Mouse (Mus musculus): Measurements from ENCODE around the gene Bicd1. TPM values are rescaled to one million over a fixed set of nuclear protein-coding genes. Genes with fewer than 3 reads are reported as not detected.
A peak's percentile ranks its signal among the peaks of the same experiment; 100 is the strongest.

The Bicd1 gene
- polyA plus RNA-seq, 1 experiment from 2014 or later: 4.6 TPM

DNA sequence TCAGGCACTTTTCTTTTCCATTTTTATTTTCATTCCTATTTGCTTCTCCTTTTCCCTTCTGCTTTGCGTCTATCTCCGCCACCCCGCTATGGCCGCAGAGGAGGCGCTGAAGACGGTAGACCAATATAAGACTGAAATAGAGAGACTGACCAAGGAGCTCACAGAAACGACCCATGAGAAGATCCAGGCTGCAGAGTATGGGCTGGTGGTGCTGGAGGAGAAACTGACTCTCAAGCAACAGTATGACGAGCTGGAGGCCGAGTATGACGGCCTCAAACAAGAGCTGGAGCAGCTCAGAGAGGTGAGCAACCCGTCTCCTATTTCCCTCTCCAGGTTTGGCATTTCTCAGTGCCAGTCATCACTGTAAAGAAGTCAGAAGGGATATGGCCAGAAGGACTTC, 655 bp downstream of the Bicd1 start:
- Histone ChIP-seq H3K4me1 (ENCODE audit: control insufficient read depth, insufficient read depth, low read length) (peaks cover 5% of the 10 kb centered on the region; the same call in 1 of the 2 replicates), H3K9me3 (ENCODE audit: control insufficient read depth, low read length) (no peaks in the 10 kb centered on the region), H3K4me2 (ENCODE audit: low read depth, low read length) (peak overlapping the region; percentile 89), H3K27me3 (replicated peaks; ENCODE audit: control insufficient read depth, insufficient read depth, low read length) (no peaks in the 10 kb centered on the region), H3K9ac (ENCODE audit: low read depth, low read length) (peak overlapping the region; percentile 68), H3K27ac (replicated peaks; ENCODE audit: low read depth, low read length) (no peak overlapping the region; the same call in 1 of the 2 replicates), H3K36me3 (ENCODE audit: control insufficient read depth, insufficient read depth, low read length) (no peaks in the 10 kb centered on the region), H3K4me3 (ENCODE audit: low read depth, low read length) (peak overlapping the region; percentile 67)
- peak; percentile 31 for ATAC-seq (ENCODE audit: low read depth)
- peak; percentile 2 for DNase-seq (ENCODE audit: low spot score)
- 1% methylated on average over 11 of the region's 11 CpGs for WGBS

- ATAC-seq (ENCODE audit: low read depth) (no peak), DNase-seq (ENCODE audit: low spot score) (peak; percentile 5)
- Histone ChIP-seq H3K4me1 (ENCODE audit: control insufficient read depth, insufficient read depth, low read length) (peaks cover 5% of the 10 kb centered on the region; the same call in 1 of the 2 replicates), H3K4me3 (ENCODE audit: low read depth, low read length) (peak overlapping the region; percentile 67), H3K36me3 (ENCODE audit: control insufficient read depth, insufficient read depth, low read length) (no peaks in the 10 kb centered on the region), H3K9ac (ENCODE audit: low read depth, low read length) (peak overlapping the region; percentile 68), H3K27ac (replicated peaks; ENCODE audit: low read depth, low read length) (no peak overlapping the region), H3K9me3 (ENCODE audit: control insufficient read depth, low read length) (no peaks in the 10 kb centered on the region), H3K4me2 (ENCODE audit: low read depth, low read length) (peak overlapping the region; percentile 89), H3K27me3 (replicated peaks; ENCODE audit: control insufficient read depth, insufficient read depth, low read length) (no peaks in the 10 kb centered on the region)
- 11% methylated on average over 4 of the region's 4 CpGs for WGBS
Measured at GRCm38 (mm10) chr6:149409845-149410244, 1.2 kb downstream of the Bicd1 start.

- no peak overlapping the region for H3K27ac ChIP-seq (replicated peaks; ENCODE audit: low read depth, low read length)
- H3K4me3 ChIP-seq (ENCODE audit: low read depth, low read length): no peak overlapping the region
- no peak for DNase-seq (ENCODE audit: low spot score)
- no peaks in the 10 kb centered on the region for H3K36me3 ChIP-seq (ENCODE audit: control insufficient read depth, insufficient read depth, low read length)
- H3K4me2 ChIP-seq (ENCODE audit: low read depth, low read length): no peak overlapping the region
- no peaks in the 10 kb centered on the region for H3K9me3 ChIP-seq (ENCODE audit: control insufficient read depth, low read length)
- H3K27me3 ChIP-seq (replicated peaks; ENCODE audit: control insufficient read depth, insufficient read depth, low read length): no peaks in the 10 kb centered on the region
- no peak for ATAC-seq (ENCODE audit: low read depth)
- no peak overlapping the region for H3K9ac ChIP-seq (ENCODE audit: low read depth, low read length)
- H3K4me1 ChIP-seq (ENCODE audit: control insufficient read depth, insufficient read depth, low read length): peaks cover 5% of the 10 kb centered on the region; the same call in 1 of the 2 replicates
Measured at GRCm38 (mm10) chr6:149413256-149413655, 4.6 kb downstream of the Bicd1 start.

DNA sequence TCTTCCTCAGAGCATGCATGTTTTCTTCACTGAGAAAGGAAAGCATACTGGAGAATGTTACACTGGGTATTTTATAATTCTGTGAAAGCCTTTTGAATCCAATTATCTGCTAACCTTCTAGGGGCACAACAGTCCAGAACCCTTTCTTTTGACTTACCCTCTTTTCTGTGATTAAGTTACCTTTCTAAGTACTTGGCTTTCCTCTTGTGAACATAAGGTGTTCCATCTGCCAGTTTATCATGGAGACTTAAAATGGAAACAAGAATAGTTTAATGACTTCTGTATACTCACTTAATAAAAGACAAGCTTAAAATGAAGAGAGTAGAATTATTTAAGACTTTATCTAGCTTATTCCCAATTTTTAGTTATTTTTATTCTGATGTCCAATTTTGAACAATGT, 16.1 kb downstream of the Bicd1 start:
- Histone ChIP-seq H3K4me3 (ENCODE audit: low read depth, low read length) (no peak overlapping the region), H3K4me2 (ENCODE audit: low read depth, low read length) (no peak overlapping the region), H3K9me3 (ENCODE audit: control insufficient read depth, low read length) (no peaks in the 10 kb centered on the region), H3K27me3 (replicated peaks; ENCODE audit: control insufficient read depth, insufficient read depth, low read length) (no peaks in the 10 kb centered on the region), H3K9ac (ENCODE audit: low read depth, low read length) (no peak overlapping the region), H3K4me1 (ENCODE audit: control insufficient read depth, insufficient read depth, low read length) (no peaks in the 10 kb centered on the region), H3K27ac (replicated peaks; ENCODE audit: low read depth, low read length) (no peak overlapping the region), H3K36me3 (ENCODE audit: control insufficient read depth, insufficient read depth, low read length) (no peaks in the 10 kb centered on the region)
- DNase-seq (ENCODE audit: low spot score) (no peak), ATAC-seq (ENCODE audit: low read depth) (no peak)

DNA sequence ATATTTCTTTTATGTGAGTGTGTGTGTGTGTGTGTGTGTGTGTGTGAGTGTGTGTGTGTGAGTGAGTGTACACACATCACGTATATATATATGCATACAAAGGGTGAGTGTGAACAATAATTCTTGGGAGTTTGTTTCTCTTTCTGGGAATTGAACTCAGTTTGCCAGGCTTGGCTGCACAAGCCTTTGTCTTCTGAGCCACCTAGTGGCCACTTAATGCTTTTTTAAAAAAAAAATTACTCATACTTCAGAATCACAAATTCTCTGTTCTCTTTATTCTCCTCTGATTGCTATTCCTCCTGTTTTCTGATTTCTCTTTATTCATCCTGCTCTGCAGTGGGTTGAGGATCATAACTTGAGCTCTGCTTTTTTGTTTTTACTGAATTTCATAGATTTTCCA, 30.5 kb downstream of the Bicd1 start:
- DNase-seq (ENCODE audit: low spot score) (no peak), ATAC-seq (ENCODE audit: low read depth) (no peak)
- Histone ChIP-seq H3K27me3 (replicated peaks; ENCODE audit: control insufficient read depth, insufficient read depth, low read length) (no peaks in the 10 kb centered on the region), H3K9me3 (ENCODE audit: control insufficient read depth, low read length) (0 out of 2 replicates have a peak, but pooled peaks cover 3% of the 10 kb centered on the region), H3K4me2 (ENCODE audit: low read depth, low read length) (no peak overlapping the region), H3K9ac (ENCODE audit: low read depth, low read length) (no peak overlapping the region), H3K36me3 (ENCODE audit: control insufficient read depth, insufficient read depth, low read length) (no peaks in the 10 kb centered on the region), H3K4me1 (ENCODE audit: control insufficient read depth, insufficient read depth, low read length) (no peaks in the 10 kb centered on the region), H3K4me3 (ENCODE audit: low read depth, low read length) (no peak overlapping the region), H3K27ac (replicated peaks; ENCODE audit: low read depth, low read length) (no peak overlapping the region)
- 79% methylated on average over 1 of the region's 1 CpGs for WGBS

DNA sequence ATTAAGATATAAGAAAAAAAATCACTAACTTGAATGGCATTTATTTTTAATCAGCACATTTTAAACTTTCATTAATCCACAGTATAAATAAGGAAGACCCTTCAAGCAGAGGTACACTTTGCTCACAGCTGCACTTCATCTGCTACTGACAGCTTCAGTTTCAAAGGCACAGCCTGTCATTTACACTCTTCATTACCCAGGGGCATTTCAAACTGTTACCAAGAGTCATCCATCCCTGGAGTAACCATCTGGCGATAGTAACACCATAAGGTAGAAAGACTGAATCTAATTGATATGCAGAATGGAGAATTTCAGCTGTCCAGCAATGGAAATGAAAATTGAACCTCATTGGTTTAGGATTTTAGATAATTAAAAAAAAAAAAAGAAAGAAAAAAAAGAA, 34.2 kb downstream of the Bicd1 start:
- WGBS: 37% methylated on average over 1 of the region's 1 CpGs
- peak; percentile 48 for DNase-seq (ENCODE audit: low spot score)

GRCm38 (mm10) chr6:149445854-149446253, 37.2 kb downstream of the Bicd1 start:
- no peaks in the 10 kb centered on the region for H3K4me1 ChIP-seq (ENCODE audit: control insufficient read depth, insufficient read depth, low read length)
- DNase-seq (ENCODE audit: low spot score): no peak
- no peaks in the 10 kb centered on the region for H3K36me3 ChIP-seq (ENCODE audit: control insufficient read depth, insufficient read depth, low read length)
- no peak overlapping the region for H3K4me2 ChIP-seq (ENCODE audit: low read depth, low read length)
- H3K9ac ChIP-seq (ENCODE audit: low read depth, low read length): no peak overlapping the region
- 84% methylated on average over 10 of the region's 10 CpGs for WGBS
- no peak overlapping the region for H3K27ac ChIP-seq (replicated peaks; ENCODE audit: low read depth, low read length)
- H3K27me3 ChIP-seq (replicated peaks; ENCODE audit: control insufficient read depth, insufficient read depth, low read length): no peaks in the 10 kb centered on the region
- no peaks in the 10 kb centered on the region for H3K9me3 ChIP-seq (ENCODE audit: control insufficient read depth, low read length)
- no peak for ATAC-seq (ENCODE audit: low read depth)
- no peak overlapping the region for H3K4me3 ChIP-seq (ENCODE audit: low read depth, low read length)

More for the DNA sequence above, 34.2 kb downstream of the Bicd1 start:
- Histone ChIP-seq H3K27me3 (replicated peaks; ENCODE audit: control insufficient read depth, insufficient read depth, low read length) (no peaks in the 10 kb centered on the region), H3K27ac (replicated peaks; ENCODE audit: low read depth, low read length) (no peak overlapping the region), H3K9me3 (ENCODE audit: control insufficient read depth, low read length) (no peaks in the 10 kb centered on the region), H3K9ac (ENCODE audit: low read depth, low read length) (no peak overlapping the region), H3K4me3 (ENCODE audit: low read depth, low read length) (no peak overlapping the region), H3K4me2 (ENCODE audit: low read depth, low read length) (no peak overlapping the region), H3K36me3 (ENCODE audit: control insufficient read depth, insufficient read depth, low read length) (no peaks in the 10 kb centered on the region), H3K4me1 (ENCODE audit: control insufficient read depth, insufficient read depth, low read length) (no peaks in the 10 kb centered on the region)
- ATAC-seq (ENCODE audit: low read depth): 0 out of 2 replicates have a peak, but pooled peaks have one; percentile 53

DNA sequence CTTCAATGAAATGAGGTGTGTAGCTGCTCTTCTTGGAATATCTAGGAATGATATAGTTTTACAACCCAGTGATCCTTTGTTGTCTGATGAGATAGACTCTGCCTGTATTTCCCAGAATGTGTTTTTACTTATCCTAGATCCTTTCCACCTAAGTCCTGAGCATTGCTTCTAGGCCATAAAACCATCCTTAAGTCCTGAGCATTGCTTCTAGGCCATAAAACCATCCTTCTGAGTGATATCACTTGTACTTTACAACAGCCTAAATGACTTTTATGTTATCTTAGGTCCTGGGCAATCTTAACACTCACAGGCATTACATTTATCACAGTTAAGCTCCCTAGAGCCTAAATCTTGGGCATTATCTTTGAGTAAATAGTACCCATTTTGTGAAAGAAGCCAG, 48.6 kb downstream of the Bicd1 start:
- Histone ChIP-seq H3K27ac (replicated peaks; ENCODE audit: low read depth, low read length) (no peak overlapping the region), H3K4me2 (ENCODE audit: low read depth, low read length) (no peak overlapping the region), H3K9me3 (ENCODE audit: control insufficient read depth, low read length) (no peaks in the 10 kb centered on the region), H3K27me3 (replicated peaks; ENCODE audit: control insufficient read depth, insufficient read depth, low read length) (no peaks in the 10 kb centered on the region), H3K4me1 (ENCODE audit: control insufficient read depth, insufficient read depth, low read length) (no peaks in the 10 kb centered on the region), H3K9ac (ENCODE audit: low read depth, low read length) (no peak overlapping the region), H3K36me3 (ENCODE audit: control insufficient read depth, insufficient read depth, low read length) (no peaks in the 10 kb centered on the region), H3K4me3 (ENCODE audit: low read depth, low read length) (no peak overlapping the region)
- ATAC-seq (ENCODE audit: low read depth): no peak
- DNase-seq (ENCODE audit: low spot score): no peak

- Histone ChIP-seq H3K4me1 (ENCODE audit: control insufficient read depth, insufficient read depth, low read length) (no peaks in the 10 kb centered on the region), H3K9me3 (ENCODE audit: control insufficient read depth, low read length) (no peaks in the 10 kb centered on the region), H3K4me2 (ENCODE audit: low read depth, low read length) (no peak overlapping the region), H3K4me3 (ENCODE audit: low read depth, low read length) (no peak overlapping the region), H3K9ac (ENCODE audit: low read depth, low read length) (no peak overlapping the region), H3K27ac (replicated peaks; ENCODE audit: low read depth, low read length) (no peak overlapping the region), H3K27me3 (replicated peaks; ENCODE audit: control insufficient read depth, insufficient read depth, low read length) (no peaks in the 10 kb centered on the region), H3K36me3 (ENCODE audit: control insufficient read depth, insufficient read depth, low read length) (no peaks in the 10 kb centered on the region)
- DNase-seq (ENCODE audit: low spot score) (no peak), ATAC-seq (ENCODE audit: low read depth) (no peak)
- 13% methylated on average over 1 of the region's 1 CpGs for WGBS
Measured at GRCm38 (mm10) chr6:149460971-149461370, 52.3 kb downstream of the Bicd1 start.

Measured in embryonic facial prominence, embryonic 14.5 days (tissue).